Mouse (Mus musculus): Measurements from ENCODE around the gene Anks6.
A peak's percentile ranks its signal among the peaks of the same experiment; 100 is the strongest.
"Not testable (repeated sequence)": the region's sequence is repeated elsewhere in the genome, so short reads cannot be mapped to it uniquely, and the experiment has no call there.

Gene Anks6

GRCm38 (mm10) chr4:47056791-47057509 lies at the start of gene Anks6:
Gene Anks6 (minus strand): TSS chr4:47057427.
- DNase-seq, result peak; percentile 18 to 35

- no peak for DNase-seq
Measured at GRCm38 (mm10) chr4:47103561-47103960, 46.3 kb upstream of the Anks6 start.

GRCm38 (mm10) chr4:47093647-47094046 lies 36.4 kb upstream of the Anks6 start:
- DNase-seq, result no peak

GRCm38 (mm10) chr4:47093161-47093560 lies 35.9 kb upstream of the Anks6 start:
- no peak for DNase-seq

- DNase-seq, result peak; percentile 21 to 30
Measured at GRCm38 (mm10) chr4:47092387-47093021, 35.3 kb upstream of the Anks6 start.

GRCm38 (mm10) chr4:47091493-47092386 lies 34.5 kb upstream of the Anks6 start, which contains the start of gene Galnt12:
Gene Galnt12 (plus strand): TSS chr4:47091909.
- peak; percentile 69 to 75 for DNase-seq

GRCm38 (mm10) chr4:47088671-47089070 lies 31.4 kb upstream of the Anks6 start:
- no peak for DNase-seq

- DNase-seq, result no peak
Measured at GRCm38 (mm10) chr4:47083824-47084223, 26.6 kb upstream of the Anks6 start.

- no peak for DNase-seq
Measured at GRCm38 (mm10) chr4:47080647-47081010, 23.4 kb upstream of the Anks6 start.

GRCm38 (mm10) chr4:47079997-47080646 lies 22.9 kb upstream of the Anks6 start:
- no peak for DNase-seq

GRCm38 (mm10) chr4:47075054-47075453 lies 17.8 kb upstream of the Anks6 start:
- no peak for DNase-seq

- no peak for DNase-seq
Measured at GRCm38 (mm10) chr4:47060900-47061299, 3.7 kb upstream of the Anks6 start.

GRCm38 (mm10) chr4:47057510-47058325 lies 491 bp upstream of the Anks6 start:
- DNase-seq, result no peak

GRCm38 (mm10) chr4:47055570-47056080 lies 1.6 kb downstream of the Anks6 start:
- DNase-seq, result no peak

- not testable (repeated sequence) for DNase-seq
Measured at GRCm38 (mm10) chr4:47055170-47055569, 2.1 kb downstream of the Anks6 start.

- DNase-seq, result no peak
Measured at GRCm38 (mm10) chr4:47051905-47052304, 5.3 kb downstream of the Anks6 start.

GRCm38 (mm10) chr4:47050642-47051381 lies 6.4 kb downstream of the Anks6 start:
- DNase-seq, result no peak

- peak; percentile 76 to 80 for DNase-seq
Measured at GRCm38 (mm10) chr4:47050167-47050566, 7.1 kb downstream of the Anks6 start.

- no peak for DNase-seq
Measured at GRCm38 (mm10) chr4:47049216-47049615, 8.0 kb downstream of the Anks6 start.

- DNase-seq, result no peak
Measured at GRCm38 (mm10) chr4:47047765-47048164, 9.5 kb downstream of the Anks6 start.

GRCm38 (mm10) chr4:47046974-47047373 lies 10.3 kb downstream of the Anks6 start:
- DNase-seq, result no peak

Data from thymus, postnatal 36 days (tissue).